Mouse (Mus musculus): ENCODE measurements around the gene Hsd11b2.

- TF ChIP-seq CTCF (IDR thresholded peaks at IDR 0.05; ENCODE audit: extremely low read depth, insufficient read depth, low read length), result no peak
- no peak for TF ChIP-seq POLR2A (IDR thresholded peaks at IDR 0.05; ENCODE audit: extremely low read depth, insufficient read depth, low read length)
These were observed 46.9 kb downstream of the Hsd11b2 start for GRCm38 (mm10) chr8:105565401-105565881.

Data from cortical plate, adult 2 months (tissue).